Mouse (Mus musculus) R1 (cell line): ENCODE data around the gene Vps26b.

Experiments
- DNase-seq: peaks from one replicate; pipeline ENCODE4 v3.0.0-alpha.2; 2018; ENCODE audit warnings: low read depth, low spot score

The Vps26b gene

DNA sequence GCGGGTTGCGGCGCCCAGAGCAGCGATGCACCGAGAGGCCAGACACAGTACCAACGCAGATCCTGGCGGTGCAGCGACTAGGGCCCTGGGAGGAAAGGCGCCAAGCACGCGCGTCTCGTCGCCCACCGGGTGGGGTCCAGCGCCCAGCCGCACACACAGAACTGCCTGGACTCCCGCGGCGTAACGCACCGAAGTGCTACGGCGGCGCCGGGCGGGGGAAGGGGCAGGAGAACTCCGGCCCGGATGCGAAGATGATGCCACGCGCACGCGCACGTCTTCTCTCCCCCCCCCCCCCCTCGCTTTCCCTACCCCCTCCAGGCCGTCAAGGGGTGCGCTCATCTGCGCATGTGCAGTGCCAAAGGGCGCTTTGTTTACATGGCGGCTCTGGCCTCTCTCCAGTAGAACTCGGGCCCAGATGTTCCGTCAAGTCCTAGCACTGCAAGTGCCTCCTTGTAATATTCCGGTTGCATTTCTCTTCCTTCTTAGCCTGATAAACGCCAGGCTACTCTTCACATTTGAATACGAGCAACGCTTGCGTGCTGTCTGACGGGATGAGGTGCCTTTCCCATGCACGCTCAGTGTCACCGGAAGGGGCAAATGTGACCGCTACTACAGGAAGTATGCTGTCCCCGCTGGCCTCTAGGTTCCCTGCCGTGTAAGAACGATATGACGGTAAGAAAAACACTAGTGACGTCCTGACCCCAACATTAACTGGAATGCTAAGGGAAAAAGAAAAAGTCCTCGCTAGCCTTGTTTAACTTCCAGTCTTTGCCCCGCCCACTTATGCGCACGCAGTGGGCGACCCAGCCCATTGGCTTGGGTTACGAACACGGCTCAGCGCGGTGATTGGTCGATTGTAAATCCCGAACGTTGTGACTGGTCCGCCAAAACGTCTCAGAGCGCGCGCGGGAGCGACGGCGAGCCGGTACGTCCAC lies at the start of gene Vps26b, which contains the start of gene Ncapd3:
Gene Vps26b (minus strand): TSS at position 238 of the 935 bp plus-strand sequence.
Gene Ncapd3 (plus strand): TSS at position 348 of the 935 bp plus-strand sequence.
- DNase-seq, result peak; percentile 97

DNA sequence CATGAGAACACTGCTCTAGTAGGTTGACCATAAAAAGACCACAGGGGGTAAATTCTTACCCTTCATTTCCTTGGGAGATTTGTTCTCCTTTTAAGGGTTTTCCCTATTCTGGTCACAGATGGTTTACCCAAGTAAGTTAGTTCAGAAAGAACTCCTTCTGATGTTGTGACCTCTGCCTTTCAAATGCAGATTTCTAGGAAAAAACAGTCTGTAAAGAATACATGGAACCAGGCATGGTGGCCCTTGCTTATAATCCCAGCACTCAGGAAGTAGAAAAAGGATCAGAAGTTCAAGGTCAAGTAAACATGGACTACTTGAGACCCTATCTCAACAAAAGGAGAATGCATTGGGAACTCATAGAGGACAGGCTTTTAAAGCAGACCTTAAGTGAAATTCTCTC lies 45.9 kb upstream of the Vps26b start:
- DNase-seq, result peak; percentile 91

DNA sequence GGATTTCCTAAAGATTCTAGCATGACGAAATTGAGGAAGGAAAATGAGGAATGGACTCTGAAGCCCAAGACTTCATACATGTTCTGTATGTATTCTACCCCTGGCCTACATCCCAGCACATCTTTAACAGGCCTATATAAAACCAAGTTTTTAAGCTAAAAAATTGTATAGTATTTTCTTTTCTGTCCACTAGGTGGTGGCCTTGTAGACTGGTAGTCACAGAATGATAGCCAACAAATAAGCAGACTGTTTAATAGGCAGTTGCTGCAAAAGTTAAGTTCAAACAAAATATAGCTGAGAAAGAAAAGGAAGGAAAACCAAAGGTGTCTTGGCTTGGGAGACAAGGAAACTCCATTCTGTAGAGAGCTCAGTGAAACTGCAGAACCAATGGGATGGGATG lies 44.8 kb upstream of the Vps26b start:
- no peak for DNase-seq

DNA sequence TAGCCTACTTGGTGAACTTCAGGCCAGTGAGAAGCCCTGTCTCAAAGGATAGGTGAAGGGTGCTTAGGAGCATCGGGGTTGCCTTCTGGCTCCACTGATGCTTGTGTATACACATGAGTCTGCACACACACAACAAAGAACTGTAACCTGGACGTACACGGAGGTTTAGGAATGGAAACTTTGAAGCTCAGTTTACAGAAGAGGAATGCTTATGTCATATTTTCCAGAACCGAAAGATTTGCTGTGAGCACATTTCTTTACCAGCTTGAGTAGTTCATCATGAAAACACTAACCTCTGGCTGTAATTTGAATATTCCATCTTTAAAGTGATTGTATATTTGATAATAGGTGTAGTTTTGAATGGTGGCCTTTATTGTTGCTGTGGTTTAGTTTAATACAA lies 41.0 kb upstream of the Vps26b start:
- DNase-seq, result no peak

DNA sequence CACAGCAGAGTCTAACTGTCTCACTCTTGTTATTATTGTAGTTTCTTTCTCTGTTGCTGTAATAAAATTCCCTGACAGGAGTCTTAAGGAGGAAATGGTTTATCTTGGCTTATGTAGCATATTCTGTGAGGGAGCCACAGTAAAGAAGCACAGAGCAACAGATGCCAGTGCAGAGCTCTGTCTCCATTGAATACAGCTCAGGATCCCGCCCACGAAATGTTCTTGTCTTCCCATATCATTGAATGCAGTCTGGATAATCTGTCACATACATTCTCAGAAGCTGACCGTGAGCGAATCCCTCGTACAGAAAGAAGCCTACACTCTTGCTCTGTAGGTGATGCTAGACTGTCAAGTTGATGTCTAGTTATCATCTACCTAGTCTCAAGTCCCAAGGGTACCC lies 28.5 kb upstream of the Vps26b start:
- DNase-seq, result no peak

DNA sequence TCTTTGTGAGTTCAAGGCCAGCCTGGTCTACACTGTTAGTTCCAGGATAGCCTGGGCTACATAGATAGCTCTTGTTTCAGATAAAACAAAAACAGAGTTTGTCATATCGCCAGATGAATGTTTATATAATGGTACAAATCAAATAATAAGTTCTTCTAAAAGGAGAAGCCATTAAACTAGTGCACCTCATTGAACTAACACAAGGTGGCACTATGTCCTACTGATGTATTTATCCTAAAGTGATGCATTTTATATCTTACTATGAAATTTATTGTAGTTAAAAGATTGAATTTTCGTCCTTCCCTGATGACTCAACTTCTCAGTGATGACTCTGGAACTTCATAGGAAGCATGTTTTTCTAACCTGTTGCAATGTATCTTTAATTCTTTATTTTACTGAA lies 19.6 kb upstream of the Vps26b start:
- no peak for DNase-seq

DNA sequence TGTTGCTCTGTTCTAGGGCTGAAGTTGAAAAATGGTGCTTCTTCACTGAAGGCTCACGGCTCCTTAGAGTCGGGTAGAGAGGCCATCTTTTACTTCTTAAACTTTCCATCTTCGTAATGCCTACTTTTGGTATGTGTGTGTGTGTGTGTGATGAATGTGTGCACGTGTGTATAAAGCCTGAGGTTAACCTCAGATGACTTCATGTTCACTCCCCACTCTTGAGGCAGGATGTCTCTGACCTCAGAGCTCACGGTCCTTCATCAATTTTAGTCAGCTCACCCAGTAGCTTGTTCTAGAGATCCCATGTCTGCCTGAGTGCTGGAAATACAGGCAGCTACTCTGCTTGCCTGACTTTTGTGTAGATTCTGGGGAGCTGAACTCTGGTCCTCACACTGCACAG lies 14.0 kb upstream of the Vps26b start:
- DNase-seq, result no peak

GRCm38 (mm10) chr9:27030763-27031100 lies 867 bp upstream of the Vps26b start:
- no peak for DNase-seq

GRCm38 (mm10) chr9:27029022-27029827 lies 640 bp downstream of the Vps26b start:
- peak; percentile 59 for DNase-seq

DNA sequence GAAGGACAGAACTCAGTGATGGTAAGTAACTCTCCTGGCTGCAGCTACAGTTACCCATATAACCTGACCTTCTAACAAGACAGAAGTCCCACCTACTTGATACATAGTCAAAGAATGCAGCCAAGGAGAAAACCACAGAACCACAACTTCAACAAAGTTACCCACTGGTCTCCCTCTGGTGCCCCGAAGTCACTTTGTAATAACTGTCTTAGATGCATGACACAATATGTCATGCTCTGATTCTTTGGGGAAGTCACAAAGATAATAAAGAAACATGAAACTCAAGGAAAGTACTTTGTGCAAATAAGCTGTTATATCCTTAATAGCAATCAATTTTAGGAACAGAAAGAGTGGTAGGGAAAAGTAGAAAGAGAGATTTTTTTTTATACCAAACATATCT lies 3.2 kb downstream of the Vps26b start:
- no peak for DNase-seq

GRCm38 (mm10) chr9:27023681-27024080 lies 6.2 kb downstream of the Vps26b start:
- no peak for DNase-seq

DNA sequence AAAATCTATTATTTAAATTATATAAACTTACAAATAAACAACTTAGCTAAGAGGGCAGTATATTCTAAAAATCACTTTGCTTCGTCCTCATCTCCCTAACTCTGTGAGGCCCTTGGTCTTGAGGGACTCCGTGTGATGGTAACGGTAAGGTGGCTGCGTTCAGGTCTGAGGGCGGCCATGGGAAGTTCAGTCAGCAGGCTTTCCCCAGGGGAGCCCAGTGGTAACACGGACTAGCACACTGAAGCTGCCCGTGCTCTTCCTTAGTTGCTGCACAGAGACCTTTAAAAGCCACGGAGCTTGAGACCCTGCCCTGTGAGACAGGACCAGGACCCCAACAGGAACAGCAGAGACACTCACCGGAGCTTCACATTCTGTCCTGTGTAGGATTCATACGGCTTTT lies 10.9 kb downstream of the Vps26b start:
- DNase-seq, result no peak

DNA sequence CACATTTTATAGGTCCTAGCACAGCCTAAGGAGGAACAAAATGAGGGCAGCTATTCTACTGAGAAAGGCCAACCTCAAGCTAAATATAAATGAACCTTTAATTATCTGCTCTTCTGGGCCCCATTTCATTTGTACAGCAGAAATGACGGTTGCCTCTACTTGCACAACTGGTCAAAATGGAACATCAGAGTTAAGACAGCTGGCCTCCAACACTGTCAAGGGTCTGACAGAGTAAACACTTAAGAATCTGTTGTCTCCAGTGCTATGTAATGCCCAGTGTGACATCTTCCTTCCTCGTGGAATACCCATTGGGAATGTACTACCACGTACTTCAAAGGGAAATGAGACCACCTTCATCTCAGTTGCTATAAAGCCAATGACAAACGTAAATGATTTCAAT lies 18.3 kb downstream of the Vps26b start:
- no peak for DNase-seq

DNA sequence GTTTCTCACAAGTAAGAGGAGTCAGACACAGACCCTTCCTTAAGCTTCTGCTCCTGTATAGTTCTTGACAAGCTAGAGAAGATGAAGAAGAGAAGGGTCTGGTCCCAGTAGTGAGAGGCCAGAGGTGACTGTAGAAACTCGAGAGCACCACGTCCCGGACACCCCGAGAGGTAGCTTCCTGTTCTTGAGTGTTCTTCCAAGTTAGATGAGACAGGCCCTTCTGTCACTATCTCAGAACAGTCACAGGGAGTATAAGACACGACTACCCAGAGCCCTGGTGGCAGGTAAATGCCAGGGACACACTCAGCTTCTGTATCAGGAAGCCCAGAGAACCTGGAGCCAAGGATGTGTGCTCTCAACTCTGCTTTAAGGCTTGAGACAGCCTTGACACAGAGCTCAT lies 20.6 kb downstream of the Vps26b start:
- no peak for DNase-seq

GRCm38 (mm10) chr9:27006866-27007265 lies 23.0 kb downstream of the Vps26b start:
- no peak for DNase-seq

GRCm38 (mm10) chr9:27005933-27006332 lies 23.9 kb downstream of the Vps26b start:
- no peak for DNase-seq

- no peak for DNase-seq
Measured at GRCm38 (mm10) chr9:27005231-27005630, 24.6 kb downstream of the Vps26b start.

DNA sequence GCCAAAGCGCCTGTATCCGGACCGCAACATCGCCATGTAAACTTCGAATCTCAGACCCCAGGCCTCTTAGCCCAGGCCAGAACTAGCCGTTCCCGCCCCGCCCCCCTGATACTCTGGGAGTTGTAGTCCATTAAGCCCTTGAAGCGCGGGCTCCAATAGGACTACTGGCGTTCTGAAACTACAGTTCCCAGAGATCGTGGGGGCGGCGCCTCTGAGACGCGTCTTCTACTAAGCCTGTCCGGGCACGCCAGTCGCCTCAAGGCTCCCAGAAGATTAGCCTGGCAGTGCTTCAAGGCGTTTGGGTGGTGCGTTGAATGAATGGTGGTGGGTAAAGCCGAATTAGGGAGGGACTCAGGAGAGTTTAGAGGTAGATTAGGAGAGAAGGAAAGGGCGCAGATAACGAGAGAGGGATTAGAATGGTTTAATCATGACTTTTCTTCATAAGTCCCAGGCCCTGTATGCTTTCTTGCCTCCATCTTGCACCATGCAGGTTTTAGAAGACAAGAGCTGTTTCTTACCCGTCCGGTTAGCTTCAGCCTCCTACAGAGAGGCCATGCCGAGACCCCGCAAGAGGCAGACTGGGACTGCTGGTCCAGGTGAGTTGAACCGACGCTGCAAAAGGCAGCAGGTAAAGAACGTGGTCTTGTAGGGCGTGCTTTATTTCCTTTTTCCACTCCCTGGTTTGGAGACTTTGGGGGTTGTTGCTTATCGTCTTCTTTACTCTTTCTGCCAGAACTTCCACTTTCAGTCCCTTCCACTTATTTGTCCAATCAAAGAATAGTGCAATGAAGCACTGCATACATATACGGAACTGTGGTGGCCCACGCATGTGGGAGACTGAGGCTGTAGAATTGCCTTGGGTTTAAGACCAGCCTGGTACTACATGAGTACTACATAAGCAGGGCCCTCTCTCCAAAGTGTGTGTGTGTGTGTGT lies 30.1 kb downstream of the Vps26b start, which contains the start of the genes Acad8 and Thyn1:
Gene Acad8 (minus strand): TSS at position 106 of the 935 bp plus-strand sequence.
Gene Thyn1 (plus strand): TSS at position 250 of the 935 bp plus-strand sequence.
- peak; percentile 99 for DNase-seq

DNA sequence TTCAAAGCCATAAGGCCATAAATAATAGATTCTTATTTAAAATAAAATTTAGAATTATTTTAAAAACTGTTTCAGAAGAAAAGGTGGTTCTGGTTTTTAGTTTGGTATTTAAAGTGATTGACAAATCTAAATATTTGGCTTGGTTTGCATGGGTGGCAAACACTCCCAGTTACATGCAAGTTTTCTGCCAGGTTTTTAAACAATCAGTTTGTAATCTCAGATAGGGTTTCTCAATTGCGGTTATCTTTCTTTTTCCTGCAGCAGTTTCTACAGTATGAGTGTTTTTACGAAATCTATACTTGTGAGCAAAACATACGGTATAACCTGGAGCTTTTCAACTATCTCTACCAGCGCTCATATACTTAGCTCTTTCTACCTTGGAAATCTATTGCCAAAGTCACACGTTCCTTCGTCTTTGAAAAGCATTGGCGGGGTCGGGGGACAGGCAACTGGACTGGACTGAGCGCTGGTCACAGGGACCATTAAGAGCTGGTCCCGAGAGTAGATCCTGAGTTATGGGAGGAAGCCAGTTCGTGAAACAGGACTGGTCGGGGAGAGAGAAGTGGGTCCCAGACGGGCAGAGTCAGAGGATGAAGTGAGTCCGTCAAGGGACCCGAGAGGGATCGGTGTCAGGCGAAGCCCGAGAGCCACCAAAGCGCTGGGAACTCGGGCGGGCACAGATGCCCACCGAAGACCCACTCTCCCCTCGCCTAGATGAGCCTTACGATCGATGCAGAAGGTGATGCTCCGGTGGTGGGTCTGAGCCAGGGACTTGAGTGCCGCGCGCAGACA lies 31.0 kb downstream of the Vps26b start:
- DNase-seq, result no peak

- DNase-seq, result peak; percentile 53
Measured at GRCm38 (mm10) chr9:26997501-26997900, 32.4 kb downstream of the Vps26b start.

- DNase-seq, result peak; percentile 60
Measured at GRCm38 (mm10) chr9:26997062-26997461, 32.8 kb downstream of the Vps26b start.
